22 mouse cellular contexts compared by ENCODE assay signal in the genomic region with DNA sequence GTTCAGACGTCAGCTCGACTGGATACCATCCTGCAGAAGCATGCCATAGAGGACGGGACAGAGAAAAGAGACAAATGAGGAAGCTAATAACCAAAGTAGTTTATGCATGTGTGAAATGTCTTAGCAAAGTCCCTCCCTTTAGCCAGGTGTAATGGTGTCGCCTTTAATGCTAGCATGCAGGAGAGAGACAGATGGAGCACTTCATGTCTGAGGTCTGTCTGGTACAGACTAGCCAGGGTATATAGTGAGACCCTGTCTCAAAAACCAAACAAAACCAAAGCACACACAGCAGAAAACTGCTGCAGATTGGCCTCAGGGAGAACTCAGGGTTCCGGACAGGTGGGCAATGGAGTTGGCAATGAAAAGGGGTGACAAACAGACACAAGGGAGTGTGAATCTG.
A peak's percentile ranks its signal among the peaks of the same experiment; 100 is the strongest.
DNase-seq lines count a peak whose midpoint lies in the region; TF ChIP-seq lines count a peak whose summit lies in the region.
"Had no signal": no experiment of that assay in that cellular context is flagged by ENCODE, and none has a peak within 500 bp of the region (broad histone marks: within the 10 kb centered on the region; RNA-seq: fewer than 3 reads in every experiment).

No protein-coding gene starts in this region.

- intact Hi-C loops in left cerebral cortex, adult 2 months (cut with DNase I) = no loop called here
- intact Hi-C loops in heart, postnatal 25 days (cut with DNase I) = no loop called here

- peaks cover 5% of the 10 kb centered on the region for H3K4me1 ChIP-seq in ES-Bruce4 (ENCODE audit: control insufficient read depth, insufficient read depth, low read length)
- no peaks in the 10 kb centered on the region for H3K4me1 ChIP-seq in cerebellum, adult 2 months (ENCODE audit: control insufficient read depth, insufficient read depth, low read length)
- H3K4me1 ChIP-seq: embryonic facial prominence, embryonic 13.5 days; embryonic facial prominence, embryonic 15.5 days; forebrain, embryonic 12.5 days had no signal

- no peaks in the 10 kb centered on the region for H3K27me3 ChIP-seq in ES-Bruce4 (ENCODE audit: control insufficient read depth, insufficient read depth, low read length, poor library complexity, severe bottlenecking)
- no peaks in the 10 kb centered on the region for H3K27me3 ChIP-seq in cerebellum, adult 2 months (ENCODE audit: control insufficient read depth, insufficient read depth, low read length)
- H3K27me3 ChIP-seq: embryonic facial prominence, embryonic 13.5 days; embryonic facial prominence, embryonic 15.5 days; forebrain, embryonic 12.5 days had no signal

- no peaks in the 10 kb centered on the region for H3K36me3 ChIP-seq in ES-Bruce4 (ENCODE audit: control insufficient read depth, insufficient read depth, low read length, poor library complexity, severe bottlenecking)
- H3K36me3 ChIP-seq: embryonic facial prominence, embryonic 13.5 days; embryonic facial prominence, embryonic 15.5 days; forebrain, embryonic 10.5 days; forebrain, embryonic 12.5 days; G1E had no signal

- no peak for TF ChIP-seq CTCF in ES-Bruce4 (IDR thresholded peaks at IDR 0.05; ENCODE audit: low read depth, low read length)
- TF ChIP-seq CTCF in left cerebral cortex, adult 2 months (IDR thresholded peaks at IDR 0.05) = no peak
- no peak for TF ChIP-seq CTCF in cerebellum, adult 2 months (IDR thresholded peaks at IDR 0.05; ENCODE audit: borderline replicate concordance, insufficient read depth, low read depth, low read length)

- peaks cover 10% of the 10 kb centered on the region for H3K9me3 ChIP-seq in ES-Bruce4 (replicated peaks; ENCODE audit: control insufficient read depth, insufficient read depth, low read length, poor library complexity, severe bottlenecking)
- H3K9me3 ChIP-seq: embryonic facial prominence, embryonic 13.5 days; embryonic facial prominence, embryonic 15.5 days; forebrain, embryonic 12.5 days had no signal

- no peak overlapping the region; the same call in 1 of the 2 replicates for H3K9ac ChIP-seq in ES-Bruce4 (ENCODE audit: low read depth, poor library complexity, severe bottlenecking)
- H3K9ac ChIP-seq: embryonic facial prominence, embryonic 13.5 days; embryonic facial prominence, embryonic 15.5 days; forebrain, embryonic 12.5 days; forebrain, postnatal 0 days had no signal

- no peak overlapping the region for H3K4me3 ChIP-seq in ES-Bruce4 (ENCODE audit: low read depth, low read length)
- no peak overlapping the region for H3K4me3 ChIP-seq in left cerebral cortex, adult 2 months
- H3K4me3 ChIP-seq in cerebellum, adult 2 months (replicated peaks; ENCODE audit: insufficient read depth, low read depth, low read length) = no peak overlapping the region
- H3K4me3 ChIP-seq: embryonic facial prominence, embryonic 13.5 days; embryonic facial prominence, embryonic 15.5 days; erythroblast, embryonic 14.5 days; forebrain, embryonic 10.5 days; forebrain, embryonic 12.5 days had no signal

- 84% methylated on average over 5 of the region's 5 CpGs for whole genome bisulfite sequencing in cerebellum, adult 2 months

- peak overlapping the region; percentile 98 for H3K27ac ChIP-seq in ES-Bruce4 (ENCODE audit: insufficient read depth, low read length)
- no peak overlapping the region for H3K27ac ChIP-seq in left cerebral cortex, adult 2 months
- H3K27ac ChIP-seq in cerebellum, adult 2 months (ENCODE audit: insufficient read depth, low read length) = no peak overlapping the region
- H3K27ac ChIP-seq: embryonic facial prominence, embryonic 13.5 days; embryonic facial prominence, embryonic 15.5 days; forebrain, embryonic 10.5 days; forebrain, embryonic 12.5 days had no signal

- no peak for TF ChIP-seq POLR2A in ES-Bruce4 (IDR thresholded peaks at IDR 0.05; ENCODE audit: insufficient read depth, low read length)
- no peak for TF ChIP-seq POLR2A in cerebellum, adult 2 months (IDR thresholded peaks at IDR 0.05; ENCODE audit: borderline replicate concordance, insufficient read depth, low read length)

- DNase-seq in ES-CJ7 (ENCODE audit: low read depth, low spot score) (peak; percentile 33), R1 (ENCODE audit: low read depth, low spot score) (peak; percentile 55)
- DNase-seq in left cerebral cortex, adult 2 months (ENCODE audit: extremely low spot score in 1 of 2, low spot score in 2 of 2) = no peak
- no peak for DNase-seq in cerebellum, adult 2 months
- DNase-seq in heart, postnatal 25 days (ENCODE audit: low spot score) = no peak
- DNase-seq: adrenal gland, adult 8-10 months; adrenal gland, postnatal 14 days; adrenal gland, postnatal 36 days; cerebellum, adult 11-12 months; cerebellum, adult 8-10 months; cerebellum, adult 9-11 months; cerebellum, postnatal 14 days; cerebellum, postnatal 36 days; embryo, embryonic 11 days; forebrain, postnatal 0 days had no signal

- 0 out of 2 replicates have a peak, but pooled peaks have one; percentile 30 for TF ChIP-seq EP300 in ES-Bruce4 (IDR thresholded peaks at IDR 0.05; ENCODE audit: insufficient read depth, low read depth, low read length)

Comparison
In these comparisons a context has a peak if more than half of its experiments do, and no peak if none do; other contexts are left out.
1. DNase-seq: peak in ES-CJ7 (single experiment) and R1 (single experiment); none in left cerebral cortex, adult 2 months (0 of 2), cerebellum, adult 2 months (0 of 2) and heart, postnatal 25 days (single experiment).